Mouse (Mus musculus) ovary, postnatal 14 days (tissue): ENCODE measurements around the gene Aqp7.
"Not testable (repeated sequence)": the region's sequence is repeated elsewhere in the genome, so short reads cannot be mapped to it uniquely, and the experiment has no call there.

Source experiments
- DNase-seq: peaks from one replicate; pipeline ENCODE4 v3.0.0; 2022; ENCODE audit warnings: low spot score

The Aqp7 gene

DNA sequence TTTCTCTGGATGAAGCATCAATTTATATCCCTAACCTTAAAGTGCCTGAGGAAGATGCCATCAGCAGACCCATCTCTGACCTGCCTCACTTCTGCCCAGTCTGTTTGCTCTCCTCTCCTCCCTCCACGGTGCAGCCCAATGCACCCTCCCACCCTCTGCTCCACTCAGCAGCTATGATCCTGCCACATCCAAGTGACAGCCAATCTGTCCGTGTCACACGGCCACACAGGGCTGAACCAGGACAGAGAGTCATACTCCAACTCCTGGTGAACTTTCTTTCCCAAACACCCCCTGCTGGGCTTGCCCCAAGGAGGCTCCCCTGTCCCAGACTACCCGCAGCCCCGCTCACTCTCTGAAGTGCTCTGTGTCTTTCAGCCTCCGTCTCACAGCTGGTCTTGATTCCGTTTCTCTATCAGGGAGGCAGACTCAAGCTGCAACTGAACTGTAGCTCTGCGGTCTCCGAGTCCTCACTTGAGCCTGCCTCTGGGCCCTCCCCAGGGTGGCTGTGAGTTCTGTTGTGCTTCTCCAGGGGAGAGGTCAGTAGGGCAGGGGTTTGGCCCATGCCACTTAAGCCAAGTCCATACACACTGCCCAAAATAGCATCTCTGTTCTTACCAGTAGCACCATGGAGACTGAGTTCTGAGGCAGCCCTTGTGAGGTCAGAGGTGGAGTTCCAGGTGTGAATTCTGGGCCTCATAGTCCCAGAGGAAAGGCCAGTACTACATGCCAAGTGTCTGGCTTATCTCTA, at the start of gene Aqp7:
Aqp7 (minus strand) TSS at position 616 of the 748 bp plus-strand sequence.
- DNase-seq: no peak

DNA sequence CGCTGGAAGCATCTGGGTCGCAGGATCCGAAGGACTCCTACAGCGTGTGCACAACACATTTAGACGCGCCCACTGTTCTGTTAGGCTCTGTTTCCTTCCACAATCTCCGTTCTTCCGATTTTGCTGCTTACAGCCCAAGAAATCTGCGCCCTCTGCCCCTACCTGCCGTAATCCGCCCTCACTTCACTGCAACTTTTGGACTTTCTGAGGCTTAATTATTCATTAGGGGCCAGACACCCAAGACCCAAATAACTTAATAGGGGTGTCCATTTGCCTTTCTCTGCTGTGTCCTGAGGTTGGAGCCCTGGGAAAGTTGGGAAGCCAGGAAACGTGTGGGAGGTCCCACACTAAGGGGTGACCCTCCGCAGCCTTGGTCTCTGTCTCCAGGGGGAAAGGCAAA, 49.4 kb upstream of the Aqp7 start:
- DNase-seq: no peak

DNA sequence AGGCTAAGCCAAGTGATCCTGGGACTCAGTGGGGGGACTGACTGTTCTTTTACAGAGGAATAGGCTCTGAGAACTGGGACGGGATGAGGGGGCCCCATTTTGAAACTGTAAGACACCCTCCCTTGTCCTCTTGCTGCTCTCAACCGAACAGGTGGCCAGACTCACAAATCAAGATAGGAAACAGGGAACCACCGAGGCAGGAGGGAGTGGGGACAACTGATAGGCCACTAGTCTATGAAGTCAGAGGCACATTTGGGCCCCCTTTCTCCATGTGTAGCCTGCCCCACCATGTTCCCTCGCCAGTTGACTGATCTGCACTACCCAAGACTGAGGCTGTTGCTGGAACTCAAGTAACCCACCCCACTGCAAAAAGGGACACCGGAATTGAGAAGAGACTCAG, 48.9 kb upstream of the Aqp7 start:
- no peak for DNase-seq

DNA sequence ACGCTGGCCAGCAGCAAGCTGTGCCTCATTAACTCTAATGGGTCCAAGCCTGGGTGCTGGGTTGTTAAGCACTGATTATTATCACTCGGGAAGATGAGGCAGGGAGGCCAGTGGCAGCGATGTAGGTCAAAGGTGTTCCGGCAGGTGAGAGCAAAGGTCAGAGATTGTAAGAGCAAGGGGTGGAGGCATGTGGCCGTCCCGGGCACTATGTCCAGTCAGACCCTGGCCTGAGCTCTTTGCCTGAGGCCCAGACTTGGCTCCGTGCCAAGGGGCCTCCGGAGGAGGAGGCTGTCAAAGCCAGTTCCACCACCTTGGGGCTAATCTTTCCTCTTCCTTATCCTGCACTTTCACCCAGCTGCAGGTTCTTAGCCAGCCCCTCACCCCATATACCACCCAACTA, 48.2 kb upstream of the Aqp7 start:
- DNase-seq: no peak

DNA sequence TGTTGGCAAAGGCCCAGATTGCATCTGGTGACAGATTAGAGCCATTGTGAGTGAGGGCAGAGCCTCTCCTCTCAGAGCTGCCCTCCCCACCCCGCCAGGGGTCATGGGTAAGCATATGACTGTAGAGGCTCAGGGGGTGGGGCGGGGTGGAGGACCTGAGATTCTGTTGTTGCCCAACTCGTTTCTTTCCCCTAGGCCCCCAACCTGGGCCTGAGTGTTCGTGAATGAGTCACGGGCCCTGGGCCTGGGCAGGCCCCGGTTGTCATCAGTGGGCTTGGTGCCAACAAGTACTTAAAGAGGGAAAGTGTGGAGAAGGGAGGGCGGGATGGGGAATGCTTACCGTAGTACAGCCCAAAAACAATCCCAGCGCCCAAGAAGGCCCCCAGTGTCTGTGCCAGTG, 46.4 kb upstream of the Aqp7 start:
- DNase-seq: no peak

DNA sequence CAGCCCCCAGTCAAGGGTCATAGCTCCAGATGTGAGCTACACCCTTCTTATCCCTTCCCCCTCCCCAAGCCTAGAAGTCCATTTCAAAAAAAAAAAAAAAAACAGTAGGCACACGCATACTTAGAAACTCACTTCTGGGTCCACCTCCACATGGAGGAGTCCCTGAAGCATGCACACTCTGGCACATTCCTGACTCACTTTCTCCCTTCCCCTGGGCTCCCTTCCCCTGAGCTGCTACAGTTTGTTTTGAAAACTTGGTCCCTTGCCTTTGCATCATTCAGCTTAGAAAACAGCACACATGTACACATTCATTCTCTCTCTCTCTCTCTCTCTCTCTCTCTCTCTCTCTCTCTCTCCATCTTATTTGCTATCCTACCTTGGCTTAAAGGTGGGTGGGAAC, 45.0 kb upstream of the Aqp7 start:
- no peak for DNase-seq

DNA sequence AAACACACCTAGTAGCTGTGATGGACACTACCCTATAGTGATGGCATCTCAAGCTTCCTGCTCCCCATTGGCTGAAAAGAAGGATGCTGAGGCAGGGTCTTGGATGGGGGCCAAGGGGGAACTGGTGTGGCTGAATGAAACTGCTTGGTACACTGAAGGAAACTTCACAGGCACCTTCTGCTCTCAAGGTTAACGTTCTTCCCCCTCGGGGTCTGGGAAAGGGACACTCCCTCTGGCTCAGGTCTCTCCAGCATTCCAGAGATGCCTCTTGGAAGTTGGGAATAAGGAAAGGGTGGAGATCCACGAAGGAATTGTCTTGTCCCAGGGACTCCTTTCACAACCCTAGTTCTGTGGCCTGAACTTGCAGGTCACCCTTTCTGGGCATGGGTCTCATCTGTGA, 43.5 kb upstream of the Aqp7 start:
- no peak for DNase-seq

DNA sequence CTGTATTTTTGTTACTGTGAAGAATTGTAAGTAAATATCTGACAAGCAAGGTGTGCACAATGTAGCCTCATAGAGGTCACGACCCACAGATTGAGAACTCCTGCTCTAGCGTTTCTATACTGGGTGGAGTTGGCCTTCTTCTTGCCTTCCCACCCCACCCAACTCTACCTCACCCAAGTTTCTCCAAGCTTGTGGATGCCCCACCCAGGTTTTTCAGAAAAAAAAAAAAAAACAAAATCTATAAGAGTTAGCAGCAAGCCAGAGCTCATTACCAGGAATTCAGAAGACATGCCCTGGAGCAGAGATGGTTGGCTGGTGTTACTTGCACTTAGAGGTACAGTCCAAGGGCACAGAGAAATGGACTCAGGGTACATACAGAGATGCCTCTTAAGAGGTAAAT, 41.8 kb upstream of the Aqp7 start:
- no peak for DNase-seq

DNA sequence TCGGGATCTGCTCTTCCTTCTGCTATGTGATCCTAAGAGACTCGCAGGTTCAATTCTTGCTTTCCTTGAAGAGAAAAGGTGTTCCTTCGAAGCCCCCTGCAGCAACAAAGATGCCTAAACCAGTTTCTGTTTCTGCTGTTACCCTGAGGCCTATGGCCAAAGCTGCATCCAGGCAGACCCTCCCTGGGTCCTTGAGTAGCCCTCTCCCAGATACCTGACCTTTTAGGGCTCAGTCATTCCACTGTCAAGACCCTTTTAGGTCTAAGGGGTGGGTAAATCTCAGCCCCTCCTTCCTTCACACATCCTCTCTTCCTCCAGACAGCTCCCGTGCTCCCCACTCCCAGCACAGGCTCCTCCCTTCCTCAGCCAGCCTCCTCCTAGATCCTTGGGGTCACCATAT, 41.2 kb upstream of the Aqp7 start:
- DNase-seq: no peak

DNA sequence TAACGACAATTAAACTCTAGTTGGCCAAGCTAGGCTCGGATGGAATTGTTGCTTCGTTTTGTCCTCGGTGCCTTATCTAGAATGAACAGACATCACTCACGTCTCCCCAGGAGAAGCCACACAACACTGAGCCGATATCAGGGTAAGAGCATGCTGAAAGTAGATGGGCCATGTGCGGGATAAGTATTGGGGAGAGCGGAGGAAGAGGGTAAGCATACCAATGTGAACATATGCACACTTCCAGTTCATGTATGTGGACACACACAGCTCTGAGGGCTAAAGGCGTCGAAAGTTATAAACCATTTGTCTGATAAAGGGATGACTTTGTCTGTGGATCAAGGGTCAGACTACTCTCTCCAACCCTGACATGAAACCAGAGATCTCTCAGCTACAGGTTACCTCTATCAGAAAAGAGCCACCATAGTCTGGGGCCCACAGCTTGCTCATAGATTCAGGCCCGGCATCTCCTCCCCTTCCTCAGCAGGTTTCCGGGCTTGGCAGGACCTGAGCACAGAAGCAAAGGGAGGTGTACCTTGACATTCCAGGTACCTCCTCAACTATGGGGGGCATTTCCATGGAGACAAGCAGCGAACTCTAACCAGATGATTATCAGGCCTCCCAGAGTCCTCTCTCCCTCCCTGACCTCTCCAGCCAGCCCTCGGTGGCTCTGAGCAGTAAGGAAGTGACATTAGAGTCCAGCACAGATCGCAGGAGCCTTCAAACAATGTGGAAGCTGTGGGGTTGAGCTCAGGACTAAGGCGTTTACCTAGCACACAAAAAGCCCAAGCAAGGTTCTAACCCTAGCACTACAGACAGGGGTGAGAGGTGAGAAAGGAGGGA, 39.7 kb upstream of the Aqp7 start:
- no peak for DNase-seq

DNA sequence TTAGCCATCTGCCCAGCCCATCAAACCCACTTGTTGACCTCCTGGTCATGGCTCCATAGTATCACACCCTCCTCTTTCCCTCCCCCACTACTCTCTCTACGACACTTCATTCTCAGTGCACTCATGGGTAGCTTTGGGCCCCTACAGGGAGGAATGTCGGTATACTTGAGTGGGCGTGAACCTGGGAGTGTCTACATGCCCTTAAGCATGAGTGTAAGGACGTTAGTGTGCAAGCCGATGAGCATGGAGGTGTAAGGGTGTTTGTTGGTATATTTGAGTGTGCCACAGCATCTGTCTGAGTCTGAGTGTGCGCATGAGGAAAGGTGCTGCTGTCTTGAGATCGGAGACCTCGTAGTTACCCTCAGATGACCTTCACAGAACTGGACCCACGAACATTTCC, 39.0 kb upstream of the Aqp7 start:
- DNase-seq: no peak

DNA sequence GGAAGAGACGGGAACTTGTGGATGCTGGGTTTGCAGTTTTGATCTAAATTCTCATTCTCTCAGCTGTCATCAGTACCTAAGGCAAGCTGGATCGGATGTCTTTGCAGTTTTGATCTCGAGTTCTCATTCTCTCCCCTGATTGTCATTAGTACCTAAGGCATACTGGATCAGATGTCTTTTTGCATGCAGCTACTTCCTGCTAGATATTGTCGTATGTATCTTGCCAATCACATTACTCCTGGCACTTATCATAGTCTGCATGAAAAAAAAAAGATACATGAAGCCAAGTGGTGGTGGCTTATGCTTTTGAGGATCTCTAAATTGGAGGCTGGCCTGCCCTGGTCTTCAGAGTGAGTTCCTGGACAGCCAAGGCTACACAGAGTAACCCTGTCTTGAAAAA, 36.9 kb upstream of the Aqp7 start:
- DNase-seq: no peak

DNA sequence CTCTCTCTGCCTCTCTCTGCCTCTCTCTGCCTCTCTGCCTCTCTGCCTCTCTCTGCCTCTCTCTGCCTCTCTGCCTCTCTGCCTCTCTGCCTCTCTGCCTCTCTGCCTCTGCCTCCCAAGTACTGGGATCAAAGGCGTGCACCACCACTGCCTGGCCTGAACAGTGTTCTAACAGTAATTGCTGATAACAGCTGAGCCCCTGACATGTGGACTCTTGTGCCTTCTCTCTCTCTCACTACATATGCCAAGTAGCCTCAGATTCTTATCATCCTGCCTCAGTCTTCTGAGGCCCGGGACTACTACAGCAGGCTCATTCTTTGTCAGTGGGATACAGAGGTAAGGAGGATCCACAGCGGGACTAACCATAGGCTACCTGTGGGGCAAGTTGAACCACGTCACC, 34.9 kb upstream of the Aqp7 start:
- not testable (repeated sequence) for DNase-seq

DNA sequence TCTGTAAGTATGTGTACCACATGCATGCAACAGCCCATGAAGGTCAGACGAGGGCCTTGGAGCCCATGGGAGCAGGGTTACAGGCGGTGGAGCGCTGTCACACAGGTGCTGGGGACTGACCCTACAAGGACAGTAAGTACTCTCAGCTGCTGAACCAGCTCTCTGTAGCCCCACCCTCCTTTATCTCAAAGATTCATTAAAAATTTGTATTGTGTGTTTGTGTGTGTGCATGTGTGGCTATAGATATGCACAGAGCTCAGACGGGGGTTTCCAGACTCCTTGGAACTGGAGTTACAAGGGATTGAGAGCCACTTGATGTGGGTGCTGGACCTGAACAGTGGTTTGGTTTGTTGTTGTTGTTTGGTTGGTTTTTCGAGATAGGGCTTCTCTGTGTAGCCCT, 33.8 kb upstream of the Aqp7 start:
- DNase-seq: no peak

DNA sequence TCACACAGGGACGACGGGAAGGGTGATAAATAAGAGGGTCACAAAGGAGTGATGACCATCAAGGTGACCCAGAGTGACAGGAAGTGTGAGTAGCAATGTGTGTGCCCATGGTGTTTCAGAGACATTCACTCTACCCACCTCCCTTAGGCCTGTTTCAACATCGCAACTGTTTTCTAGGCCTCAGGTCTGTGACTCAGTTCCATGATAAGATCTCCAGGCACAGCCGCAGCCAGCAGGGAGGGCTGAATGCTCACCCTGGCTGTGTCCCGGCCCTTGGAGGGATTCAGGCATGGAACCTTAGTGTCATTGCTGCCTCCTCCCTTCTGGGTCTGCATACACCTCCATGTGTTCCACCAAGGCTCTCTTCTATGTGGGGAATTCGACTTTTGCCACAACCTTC, 30.8 kb upstream of the Aqp7 start:
- no peak for DNase-seq

DNA sequence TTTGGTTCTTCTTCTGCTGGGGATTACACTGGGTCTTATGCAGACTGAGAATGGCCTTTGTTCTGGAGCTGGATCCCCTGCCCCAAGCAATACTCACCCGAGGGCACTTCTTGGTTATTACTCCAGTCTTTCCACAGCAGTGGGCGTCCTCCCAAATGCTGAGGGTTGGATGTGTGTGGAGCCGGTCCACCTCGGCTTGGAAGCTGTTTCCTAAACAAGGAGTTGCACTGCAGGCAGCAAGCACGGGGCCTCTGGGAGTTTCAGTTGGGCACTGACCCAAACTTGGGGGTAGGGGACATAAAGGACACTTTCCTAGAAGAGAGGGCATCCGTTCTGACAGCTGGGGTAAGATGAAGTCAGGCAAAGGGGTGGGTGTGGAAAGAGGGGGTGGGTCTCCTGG, 26.5 kb upstream of the Aqp7 start:
- no peak for DNase-seq

DNA sequence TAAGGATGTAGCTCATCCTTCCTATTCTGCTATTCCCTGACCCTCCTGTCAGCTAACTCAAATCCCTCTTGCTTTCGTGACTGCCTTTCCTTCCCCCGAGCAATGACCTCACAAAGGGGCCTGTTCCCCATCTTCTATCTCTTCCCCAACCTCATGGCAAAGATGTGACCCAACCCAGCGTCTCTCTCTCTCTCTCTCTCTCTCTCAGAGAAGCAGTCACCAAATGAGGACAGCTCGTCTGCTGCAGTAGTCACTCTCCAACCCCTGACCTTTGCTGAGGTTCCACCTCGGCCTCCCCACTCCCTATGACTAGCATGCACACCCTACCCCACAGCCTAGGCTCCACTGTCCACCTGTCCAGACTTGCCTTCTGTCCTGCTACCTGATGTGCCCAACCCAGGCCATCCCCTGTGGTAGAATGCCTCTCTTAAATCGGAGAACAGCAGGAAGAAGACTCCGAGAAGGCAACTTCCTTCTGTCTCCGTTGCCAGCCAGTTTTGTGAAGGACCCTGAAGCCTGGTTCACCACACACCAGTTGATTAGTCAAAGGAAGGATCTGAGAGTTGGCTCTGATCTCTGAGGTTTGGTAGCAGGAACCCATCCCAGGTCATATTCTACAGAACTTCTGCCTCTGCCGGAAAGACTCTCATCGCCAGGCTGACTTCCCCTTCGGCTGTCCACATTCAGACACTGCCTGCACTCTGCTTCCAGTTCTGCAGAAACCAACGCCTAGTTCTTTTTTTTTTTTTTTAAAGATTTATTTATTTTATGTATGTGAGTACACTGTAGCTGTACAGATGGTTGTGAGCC, 25.3 kb upstream of the Aqp7 start:
- no peak for DNase-seq

DNA sequence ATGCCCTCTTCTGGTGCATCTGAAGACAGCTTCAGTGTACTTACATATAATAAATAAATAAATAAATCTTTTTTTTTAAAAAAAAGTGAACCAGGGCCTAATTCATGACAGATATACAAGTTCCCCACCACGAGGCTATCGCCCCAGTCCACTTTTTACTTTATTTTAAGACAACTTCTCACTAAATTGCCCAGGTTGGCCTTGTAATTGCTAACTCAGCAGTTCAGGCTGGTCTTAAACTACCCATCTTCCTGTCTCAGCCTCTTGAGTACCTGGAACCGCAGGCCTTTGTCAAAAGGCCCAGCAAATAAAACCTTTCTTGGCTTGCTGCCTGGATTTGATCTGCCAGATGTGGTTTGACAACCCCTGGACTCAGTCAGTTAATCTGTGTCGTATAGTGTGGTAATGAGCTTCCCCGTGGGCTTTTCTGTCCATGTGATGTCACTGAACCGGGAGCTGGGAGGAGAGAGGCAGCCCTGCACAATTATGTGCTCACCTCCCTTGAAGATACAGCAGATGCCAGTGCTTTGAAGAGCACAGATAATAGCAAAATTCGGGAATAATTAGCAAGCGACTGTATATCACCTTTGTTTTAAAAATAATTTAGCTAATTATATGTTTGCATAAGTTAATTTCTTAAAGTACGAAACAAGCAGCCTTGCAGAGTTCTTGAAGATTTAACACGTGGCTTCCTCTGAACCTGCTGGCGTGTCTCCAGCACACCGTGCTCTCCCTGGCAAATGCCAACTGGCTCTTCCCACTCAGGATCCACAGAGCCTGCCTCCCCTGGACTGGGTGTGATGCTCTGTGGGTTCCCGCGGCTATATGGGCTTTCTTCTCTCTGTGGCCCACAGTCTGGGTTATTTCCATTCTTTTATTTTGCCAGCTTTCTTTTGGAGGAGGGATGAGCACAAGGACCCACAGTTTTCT, 23.8 kb upstream of the Aqp7 start:
- DNase-seq: no peak

DNA sequence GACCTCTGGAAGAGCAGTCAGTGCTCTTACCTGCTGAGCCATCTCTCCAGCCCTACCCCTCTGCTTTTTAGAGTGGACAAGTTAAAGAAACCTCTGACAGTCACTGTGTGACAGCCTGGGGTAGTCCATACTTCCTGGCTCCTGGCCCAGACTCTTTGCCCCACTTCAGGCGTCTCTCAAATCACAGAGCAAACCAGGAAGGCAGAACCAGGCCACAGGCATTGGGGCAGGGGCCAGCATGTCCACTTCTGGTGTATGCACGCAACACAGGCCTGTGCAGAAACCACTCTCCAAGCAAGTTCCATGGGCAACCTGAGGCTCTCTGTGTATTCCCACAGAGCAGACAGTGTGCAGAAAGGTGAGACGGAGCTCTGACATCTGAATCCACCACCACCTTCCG, 17.3 kb upstream of the Aqp7 start:
- DNase-seq: no peak

DNA sequence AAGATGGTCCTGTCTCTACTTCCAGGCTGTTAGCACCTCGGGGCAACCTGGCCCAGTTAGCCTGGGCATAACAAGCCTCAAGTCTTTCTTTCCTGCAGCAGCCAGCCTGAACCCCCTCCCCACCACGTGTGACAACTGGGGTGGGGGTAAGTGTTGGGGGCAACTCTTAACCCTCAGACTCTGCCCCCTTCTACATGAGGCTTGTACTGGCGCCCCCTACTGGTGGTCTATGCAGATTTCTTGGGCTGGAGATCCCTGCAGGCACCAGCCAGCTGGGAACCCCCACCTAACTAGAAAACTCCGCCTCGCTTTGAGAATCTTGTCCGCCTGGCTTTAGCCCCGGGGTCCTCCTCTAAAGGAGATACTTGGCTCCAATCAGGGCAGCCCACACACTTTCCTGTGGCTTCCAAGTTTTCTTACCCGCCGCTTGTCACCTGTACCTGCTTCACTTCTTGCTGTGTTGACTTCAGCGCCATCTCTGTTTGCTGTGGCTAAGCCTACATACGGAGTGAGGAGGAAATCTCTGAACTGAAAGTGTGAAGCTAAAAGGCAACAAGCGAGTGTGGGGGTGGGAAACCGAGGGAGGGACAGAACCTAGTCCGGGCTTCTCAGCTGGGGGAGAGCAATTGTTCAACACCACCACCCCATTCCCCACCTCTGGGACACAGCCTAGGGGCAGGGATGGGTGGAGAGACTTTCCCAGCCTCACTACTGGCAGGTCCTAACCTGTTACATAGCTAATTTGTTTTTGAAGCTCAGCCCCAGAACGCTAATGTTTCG, 16.1 kb upstream of the Aqp7 start:
- no peak for DNase-seq

DNA sequence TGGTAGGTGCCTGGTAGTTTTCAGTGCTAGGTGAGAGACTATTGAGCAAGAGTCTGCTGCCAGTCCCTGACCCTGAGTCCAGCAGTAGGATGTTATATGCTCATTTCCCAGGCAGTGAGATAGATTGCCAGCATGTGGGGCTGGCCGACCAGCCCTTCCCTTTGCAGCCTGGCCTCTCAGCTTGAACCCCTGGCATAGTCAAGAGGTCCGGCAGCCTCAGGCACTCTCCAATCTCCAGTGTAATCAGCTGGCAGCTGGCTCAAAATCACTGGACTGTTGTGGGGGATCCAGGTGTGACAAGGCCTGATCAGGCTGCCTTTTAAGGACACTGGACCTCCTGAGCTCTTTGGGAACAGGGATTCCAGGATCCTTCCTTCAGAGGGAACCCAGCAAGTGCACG, 15.4 kb upstream of the Aqp7 start:
- DNase-seq: no peak
